In the genomic region with DNA sequence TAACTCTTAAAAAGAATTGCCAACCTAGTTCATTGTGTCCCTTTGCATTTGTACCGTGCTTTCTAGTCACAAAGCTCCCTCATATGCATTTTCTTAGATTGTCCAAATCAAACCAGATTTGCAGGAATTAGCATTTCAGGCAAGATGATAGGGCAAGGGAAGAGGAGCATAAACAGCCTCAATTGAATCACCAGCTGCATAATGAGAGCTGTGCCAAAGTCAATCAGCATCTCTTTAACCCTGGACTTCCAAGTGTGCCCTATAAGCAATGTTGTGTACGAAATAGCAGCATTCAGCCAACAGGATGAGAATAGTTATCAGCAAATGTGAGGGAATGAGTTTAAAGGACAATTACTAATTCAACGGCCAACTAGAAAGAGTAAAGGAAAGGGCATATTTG, we compare ENCODE assay signal across 27 mouse cellular contexts.
DNase-seq lines count a peak whose midpoint lies in the region; ATAC-seq and TF ChIP-seq lines count a peak whose summit lies in the region.
"Had no signal": no experiment of that assay in that cellular context is flagged by ENCODE, and none has a peak within 500 bp of the region (broad histone marks: within the 10 kb centered on the region; RNA-seq: fewer than 3 reads in every experiment).

No protein-coding gene starts in this region.

- ATAC-seq in forebrain, embryonic 15.5 days (replicated peaks) = 0 out of 2 replicates have a peak, but pooled peaks have one; percentile 53
- ATAC-seq in forebrain, embryonic 16.5 days = peak; percentile 63
- ATAC-seq in megakaryocyte progenitor cell, adult 5-6 weeks (replicated peaks; ENCODE audit: poor library complexity) = no peak
- ATAC-seq: CD4-positive, CD25-positive, alpha-beta regulatory T cell, adult 4 months; hindbrain, postnatal 0 days; inflammation-experienced regulatory T-cells, adult 6 months; intestine, embryonic 16.5 days had no signal

- no peak overlapping the region for H3K27ac ChIP-seq in forebrain, embryonic 15.5 days (replicated peaks)
- H3K27ac ChIP-seq in forebrain, embryonic 10.5 days = no peak overlapping the region
- H3K27ac ChIP-seq in forebrain, embryonic 16.5 days (ENCODE audit: low read length) = no peak overlapping the region
- H3K27ac ChIP-seq: embryonic facial prominence, embryonic 12.5 days; embryonic facial prominence, embryonic 15.5 days; heart, adult 2 months; heart, embryonic 10.5 days; heart, embryonic 13.5 days; hindbrain, embryonic 14.5 days; hindbrain, postnatal 0 days had no signal

- H3K4me2 ChIP-seq in forebrain, embryonic 15.5 days (replicated peaks) = no peak overlapping the region
- H3K4me2 ChIP-seq in forebrain, embryonic 16.5 days (ENCODE audit: low read length) = no peak overlapping the region
- H3K4me2 ChIP-seq: embryonic facial prominence, embryonic 12.5 days; embryonic facial prominence, embryonic 15.5 days; heart, embryonic 13.5 days; hindbrain, embryonic 14.5 days had no signal

- 62% methylated on average over 3 of the region's 3 CpGs for WGBS in forebrain, embryonic 15.5 days
- 84% methylated on average over 3 of the region's 3 CpGs for WGBS in forebrain, embryonic 10.5 days
- WGBS in forebrain, embryonic 16.5 days = 64% methylated on average over 3 of the region's 3 CpGs

- no peak overlapping the region for H3K9ac ChIP-seq in forebrain, embryonic 15.5 days (replicated peaks)
- H3K9ac ChIP-seq in forebrain, embryonic 16.5 days (replicated peaks; ENCODE audit: low read depth, low read length) = no peak overlapping the region
- H3K9ac ChIP-seq: embryonic facial prominence, embryonic 12.5 days; embryonic facial prominence, embryonic 15.5 days; heart, embryonic 13.5 days; hindbrain, embryonic 14.5 days had no signal

- no peaks in the 10 kb centered on the region for H3K36me3 ChIP-seq in forebrain, embryonic 15.5 days
- no peaks in the 10 kb centered on the region for H3K36me3 ChIP-seq in forebrain, embryonic 10.5 days (replicated peaks)
- no peaks in the 10 kb centered on the region for H3K36me3 ChIP-seq in forebrain, embryonic 16.5 days (ENCODE audit: control insufficient read depth, insufficient read depth)
- H3K36me3 ChIP-seq: embryonic facial prominence, embryonic 12.5 days; embryonic facial prominence, embryonic 15.5 days; heart, embryonic 10.5 days; heart, embryonic 13.5 days had no signal

- no peak overlapping the region for H3K4me3 ChIP-seq in forebrain, embryonic 15.5 days
- no peak overlapping the region for H3K4me3 ChIP-seq in forebrain, embryonic 10.5 days
- H3K4me3 ChIP-seq in forebrain, embryonic 16.5 days (replicated peaks; ENCODE audit: low read length) = no peak overlapping the region
- H3K4me3 ChIP-seq: embryonic facial prominence, embryonic 12.5 days; embryonic facial prominence, embryonic 15.5 days; heart, adult 2 months; heart, embryonic 10.5 days; heart, embryonic 13.5 days had no signal

- H3K27me3 ChIP-seq in forebrain, embryonic 15.5 days = no peaks in the 10 kb centered on the region
- no peaks in the 10 kb centered on the region for H3K27me3 ChIP-seq in forebrain, embryonic 10.5 days (ENCODE audit: poor library complexity, severe bottlenecking)
- H3K27me3 ChIP-seq in forebrain, embryonic 16.5 days (replicated peaks; ENCODE audit: control insufficient read depth, insufficient read depth, low read length) = no peaks in the 10 kb centered on the region
- H3K27me3 ChIP-seq: embryonic facial prominence, embryonic 12.5 days; embryonic facial prominence, embryonic 15.5 days; heart, embryonic 13.5 days had no signal

- DNase-seq in forebrain, embryonic 10.5 days (ENCODE audit: extremely low spot score, low spot score) = no peak
- DNase-seq in brain, embryonic 14.5 days (ENCODE audit: low read depth) = peak; percentile 60
- DNase-seq in c-Kit-positive CD71-positive TER-119-positive erythroid progenitor cells, embryonic 14.5 days (ENCODE audit: low spot score) = no peak
- DNase-seq: adrenal gland, adult 8-10 months; adrenal gland, postnatal 25 days; cerebellum, adult 11 months; cerebellum, adult 2 months; cerebellum, adult 9-11 months; cerebellum, postnatal 25 days; gastrocnemius, postnatal 10 days; gastrocnemius, postnatal 36 days; heart, adult 2 months; heart, postnatal 14 days; heart, postnatal 4 days; kidney, adult 18-20 months had no signal

- no peak for TF ChIP-seq CTCF in brain, embryonic 14.5 days (IDR thresholded peaks at IDR 0.05; ENCODE audit: borderline replicate concordance, extremely low read depth, insufficient read depth, insufficient read length)

- H3K4me1 ChIP-seq in forebrain, embryonic 15.5 days = no peaks in the 10 kb centered on the region
- H3K4me1 ChIP-seq in forebrain, embryonic 10.5 days = no peaks in the 10 kb centered on the region
- no peaks in the 10 kb centered on the region for H3K4me1 ChIP-seq in forebrain, embryonic 16.5 days (replicated peaks; ENCODE audit: control insufficient read depth, insufficient read depth, low read length)
- H3K4me1 ChIP-seq: embryonic facial prominence, embryonic 12.5 days; embryonic facial prominence, embryonic 15.5 days; heart, embryonic 10.5 days; heart, embryonic 13.5 days had no signal

- no peaks in the 10 kb centered on the region for H3K9me3 ChIP-seq in forebrain, embryonic 15.5 days
- H3K9me3 ChIP-seq in forebrain, embryonic 10.5 days = no peaks in the 10 kb centered on the region
- H3K9me3 ChIP-seq in forebrain, embryonic 16.5 days (ENCODE audit: control insufficient read depth, low read length) = no peaks in the 10 kb centered on the region
- H3K9me3 ChIP-seq: embryonic facial prominence, embryonic 12.5 days; embryonic facial prominence, embryonic 15.5 days; heart, embryonic 10.5 days; heart, embryonic 13.5 days had no signal

- TF ChIP-seq POLR2A in brain, embryonic 14.5 days (IDR thresholded peaks at IDR 0.05; ENCODE audit: borderline replicate concordance, extremely low read depth, insufficient read depth, insufficient read length, poor library complexity, severe bottlenecking) = no peak
